Mouse (Mus musculus) bone marrow macrophage, adult 2 months (primary cell): ENCODE measurements around the gene Cx3cl1. TPM values are rescaled to one million over a fixed set of nuclear protein-coding genes. Genes with fewer than 3 reads are reported as not detected.
A peak's percentile ranks its signal among the peaks of the same experiment; 100 is the strongest.

Source experiments
- H3K27ac ChIP-seq: 2 replicates; pipeline ENCODE4 v1.5.1; 2012; ENCODE audit warnings: low read depth, low read length; ENCODE audit not compliant: insufficient read depth
- H3K4me1 ChIP-seq: 2 replicates; pipeline ENCODE4 v1.6.1; 2012; ENCODE audit warnings: low read length; ENCODE audit not compliant: control insufficient read depth, insufficient read depth
- H3K4me3 ChIP-seq: 2 replicates; pipeline ENCODE4 v1.5.1; 2012; ENCODE audit warnings: mild to moderate bottlenecking, low read length, moderate library complexity; ENCODE audit not compliant: insufficient read depth
- CTCF ChIP-seq: IDR thresholded peaks from 2 replicates; pipeline ENCODE4 v1.5.1; 2012; ENCODE audit warnings: low read depth, mild to moderate bottlenecking, low read length, moderate library complexity
- POLR2A ChIP-seq: IDR thresholded peaks from 2 replicates; pipeline ENCODE4 v1.6.1; 2012; ENCODE audit warnings: mild to moderate bottlenecking, low read depth, low read length, borderline replicate concordance
- polyA plus RNA-seq: library from polyadenylated mRNA; stranded (reverse); fragments of >200 nt; gene quantifications from 2 replicates; pipeline ENCODE4 v1.2.4, GENCODE M21; 2012; ENCODE audit not compliant: missing spikeins, insufficient read depth, insufficient read length

Gene Cx3cl1
- 0.56 and 0.76 TPM in 2 replicates for polyA plus RNA-seq

DNA sequence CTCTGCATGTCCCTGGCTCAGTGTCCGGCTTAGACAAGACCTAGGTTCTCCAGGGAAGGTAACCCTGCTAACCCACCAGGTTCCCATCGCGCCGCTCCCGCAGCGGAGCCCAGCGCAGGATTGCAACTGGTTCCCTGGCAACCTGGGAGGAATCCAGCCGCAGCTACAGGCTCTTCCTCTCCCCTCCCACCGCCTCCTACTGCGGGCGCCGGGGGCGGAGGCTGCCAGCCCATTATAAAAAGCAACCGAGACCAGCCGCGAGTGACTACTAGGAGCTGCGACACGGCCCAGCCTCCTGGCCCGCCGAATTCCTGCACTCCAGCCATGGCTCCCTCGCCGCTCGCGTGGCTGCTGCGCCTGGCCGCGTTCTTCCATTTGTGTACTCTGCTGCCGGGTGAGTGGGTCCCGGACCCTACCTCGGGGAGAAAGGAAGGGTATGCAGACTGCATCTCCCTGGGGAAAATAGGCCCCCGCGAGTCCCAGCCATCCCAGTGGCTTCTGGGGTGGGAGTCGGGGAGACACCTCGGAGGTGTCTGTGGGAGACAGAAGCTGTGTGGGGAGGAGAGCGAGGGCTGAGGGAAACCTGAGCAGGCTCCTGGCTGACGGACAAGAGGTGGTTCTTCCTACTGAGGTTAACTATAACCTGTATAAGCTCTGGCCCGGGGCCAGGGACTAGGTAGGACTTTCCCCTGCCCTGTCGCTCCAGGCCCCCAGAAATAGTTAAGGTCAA lies at the start of gene Cx3cl1:
Gene Cx3cl1, plus strand, starts transcription at position 69 of the 730 bp plus-strand sequence.
- peaks cover 12% of the 10 kb centered on the region for H3K4me1 ChIP-seq
- no peak within 1 kb of the TSS for H3K27ac ChIP-seq
- no peak for TF ChIP-seq POLR2A
- no peak for TF ChIP-seq CTCF
- H3K4me3 ChIP-seq, result peak within 1 kb of the TSS; percentile 51

DNA sequence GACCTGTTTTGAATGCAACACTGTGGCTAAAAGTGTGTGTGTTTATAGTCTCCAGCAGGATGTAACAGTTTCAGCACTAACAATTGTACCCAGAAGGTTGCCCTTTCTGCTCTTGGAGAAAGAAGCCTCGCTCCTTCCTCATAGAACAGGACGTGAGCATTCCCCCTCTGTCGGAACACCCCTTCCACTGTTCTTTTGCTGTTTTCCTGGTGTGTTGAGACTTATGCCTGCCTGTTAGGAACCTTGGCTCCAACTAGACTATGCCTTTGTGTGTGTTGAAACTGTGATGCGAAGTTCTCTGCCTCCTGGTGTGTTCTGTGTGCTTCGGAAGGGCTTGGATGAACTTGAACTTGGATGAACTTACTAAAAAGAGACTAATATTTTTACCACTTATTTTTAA lies 45.8 kb upstream of the Cx3cl1 start:
- Histone ChIP-seq H3K4me3 (no peak overlapping the region), H3K27ac (no peak overlapping the region), H3K4me1 (no peaks in the 10 kb centered on the region)
- no peak for TF ChIP-seq POLR2A
- no peak for TF ChIP-seq CTCF

DNA sequence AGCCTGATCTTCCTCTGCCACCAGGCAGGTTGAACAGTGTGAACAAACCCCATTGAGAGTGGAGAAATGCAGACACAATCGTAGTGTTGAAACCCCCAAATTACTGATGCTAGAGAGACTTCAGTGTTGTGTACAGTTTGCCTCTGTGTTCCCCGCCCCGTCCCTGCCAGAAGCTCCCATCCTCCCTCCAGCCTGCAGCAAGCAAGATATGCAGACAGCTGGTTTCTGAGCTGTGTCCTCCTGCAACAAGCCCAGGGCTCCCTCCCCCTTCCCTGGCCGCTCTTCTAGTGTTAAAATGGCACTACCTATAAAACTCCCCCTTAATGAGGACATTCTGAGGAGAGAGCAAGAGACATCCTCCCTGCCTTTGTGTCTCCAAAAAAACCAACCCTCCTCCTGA lies 42.5 kb upstream of the Cx3cl1 start:
- H3K27ac ChIP-seq, result no peak overlapping the region
- TF ChIP-seq POLR2A, result no peak
- no peak for TF ChIP-seq CTCF
- peaks cover 8% of the 10 kb centered on the region for H3K4me1 ChIP-seq
- no peak overlapping the region for H3K4me3 ChIP-seq

DNA sequence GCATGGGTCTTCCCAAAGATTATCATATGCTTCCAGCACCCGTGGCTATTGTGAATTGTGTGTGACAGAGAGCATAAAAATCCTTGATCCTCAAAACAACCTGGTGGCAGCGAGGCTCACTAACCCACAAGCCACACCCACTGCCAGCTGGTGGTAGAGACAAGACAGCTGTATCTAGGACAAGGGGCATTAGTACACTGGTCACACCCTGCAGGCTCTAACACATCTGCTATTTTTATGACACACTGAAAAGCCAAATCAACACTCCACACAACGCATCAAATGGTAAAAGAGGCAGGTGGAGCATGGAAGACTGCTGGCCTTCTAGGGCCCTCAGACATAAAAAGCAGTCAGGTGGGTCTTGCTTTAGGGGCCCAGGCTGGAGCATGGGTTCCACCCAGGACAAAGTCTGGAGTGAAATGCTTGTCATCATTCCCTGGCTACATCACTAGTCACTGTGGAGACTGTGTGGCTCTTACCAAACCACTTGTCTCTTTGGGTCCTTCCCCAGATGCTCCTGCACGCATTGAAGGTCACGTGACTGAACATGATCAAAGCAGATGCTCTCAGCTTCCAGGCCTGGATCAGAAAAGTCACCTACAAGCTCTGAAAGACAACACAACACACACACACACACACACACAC lies 37.9 kb upstream of the Cx3cl1 start:
- H3K4me1 ChIP-seq, result peaks cover 8% of the 10 kb centered on the region
- TF ChIP-seq CTCF (no peak), POLR2A (no peak)
- H3K27ac ChIP-seq, result no peak overlapping the region
- no peak overlapping the region for H3K4me3 ChIP-seq

DNA sequence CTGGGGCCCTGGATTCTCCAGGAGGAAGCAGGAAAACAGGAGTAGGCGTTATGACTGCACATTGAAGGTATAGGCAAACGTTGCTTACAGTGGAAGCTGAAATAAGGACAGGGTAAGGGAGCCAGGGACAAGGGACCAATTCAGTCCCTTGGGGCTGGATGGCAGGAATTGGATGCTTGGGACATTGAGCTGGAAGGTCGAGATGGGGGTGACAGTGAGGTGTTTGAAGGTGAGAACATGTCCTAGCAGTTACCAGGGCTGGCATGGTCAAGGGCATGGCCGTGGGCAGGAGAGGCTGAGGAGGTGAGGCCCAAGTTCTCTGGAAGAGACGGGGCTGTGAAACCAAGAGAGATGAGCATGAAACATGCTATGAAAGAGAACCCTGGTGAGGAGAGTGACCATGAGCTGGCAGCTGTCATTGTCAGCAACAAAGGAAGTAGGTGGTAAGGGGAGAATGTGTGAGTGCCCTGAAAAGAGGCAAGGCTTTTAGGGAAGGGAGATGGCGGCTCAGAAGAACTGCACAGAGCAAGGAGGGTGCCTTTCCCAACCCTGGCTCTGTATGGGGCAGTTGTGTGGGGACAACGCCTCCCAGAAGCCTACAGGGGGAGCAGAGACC lies 37.0 kb upstream of the Cx3cl1 start:
- no peak overlapping the region for H3K4me3 ChIP-seq
- H3K4me1 ChIP-seq, result peaks cover 8% of the 10 kb centered on the region
- no peak for TF ChIP-seq CTCF
- no peak for TF ChIP-seq POLR2A
- H3K27ac ChIP-seq, result no peak overlapping the region

DNA sequence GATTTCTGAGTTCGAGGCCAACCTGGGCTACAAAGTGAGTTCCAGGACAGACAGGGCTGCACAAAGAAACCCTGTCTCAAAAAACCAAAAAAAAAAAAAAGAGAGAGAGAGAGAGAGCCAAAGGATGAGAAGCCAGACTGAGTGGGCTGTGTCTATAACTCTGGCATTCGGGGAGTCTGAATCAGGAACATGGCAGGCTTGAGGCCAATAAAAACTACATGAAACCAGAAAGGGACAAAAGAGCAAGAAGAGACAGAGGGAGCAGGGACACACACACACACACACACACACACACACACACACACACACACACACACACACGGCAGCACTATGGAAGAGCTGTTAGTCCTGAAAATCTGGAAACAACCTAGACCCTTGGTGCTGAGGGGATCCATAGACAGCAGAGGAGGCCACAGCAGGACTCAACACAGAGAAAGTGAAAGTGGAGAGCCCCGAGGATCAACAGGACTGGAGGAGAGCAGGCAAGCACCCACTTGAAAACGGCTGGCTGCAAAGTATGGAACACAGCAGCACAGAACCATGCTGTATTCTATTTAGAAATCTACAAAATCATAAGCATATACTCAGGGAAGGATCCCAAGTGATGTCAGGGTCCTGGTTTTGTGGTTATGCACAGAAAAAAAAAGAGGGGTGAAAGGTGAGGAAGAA lies 36.2 kb upstream of the Cx3cl1 start:
- H3K4me3 ChIP-seq, result peak overlapping the region; percentile 13; the same call in 1 of the 2 replicates
- H3K27ac ChIP-seq, result no peak overlapping the region
- H3K4me1 ChIP-seq, result peaks cover 8% of the 10 kb centered on the region

DNA sequence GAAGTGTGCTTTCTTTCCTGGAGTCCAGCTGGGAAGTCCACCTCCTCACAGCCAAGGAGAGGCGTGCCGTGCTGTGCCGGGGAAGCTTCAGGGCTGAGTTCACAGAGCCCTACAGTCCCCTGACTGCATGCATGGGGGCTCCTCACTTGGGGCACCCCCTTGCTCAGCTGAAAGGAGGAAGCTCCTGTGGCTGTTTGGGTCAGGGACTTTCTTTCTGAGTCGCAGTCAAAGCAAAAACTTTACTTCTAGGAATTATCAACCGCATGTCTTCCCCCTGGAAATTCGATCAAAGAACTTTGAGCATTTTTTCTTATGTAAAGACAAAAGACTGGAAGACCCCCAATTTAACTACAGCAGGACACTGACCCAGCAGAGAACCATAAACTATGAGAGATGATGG lies 32.0 kb upstream of the Cx3cl1 start:
- TF ChIP-seq CTCF (no peak), POLR2A (no peak)
- no peak overlapping the region for H3K4me3 ChIP-seq
- no peaks in the 10 kb centered on the region for H3K4me1 ChIP-seq
- no peak overlapping the region for H3K27ac ChIP-seq

More for the DNA sequence above, 36.2 kb upstream of the Cx3cl1 start:
- no peak for TF ChIP-seq CTCF
- TF ChIP-seq POLR2A, result no peak

DNA sequence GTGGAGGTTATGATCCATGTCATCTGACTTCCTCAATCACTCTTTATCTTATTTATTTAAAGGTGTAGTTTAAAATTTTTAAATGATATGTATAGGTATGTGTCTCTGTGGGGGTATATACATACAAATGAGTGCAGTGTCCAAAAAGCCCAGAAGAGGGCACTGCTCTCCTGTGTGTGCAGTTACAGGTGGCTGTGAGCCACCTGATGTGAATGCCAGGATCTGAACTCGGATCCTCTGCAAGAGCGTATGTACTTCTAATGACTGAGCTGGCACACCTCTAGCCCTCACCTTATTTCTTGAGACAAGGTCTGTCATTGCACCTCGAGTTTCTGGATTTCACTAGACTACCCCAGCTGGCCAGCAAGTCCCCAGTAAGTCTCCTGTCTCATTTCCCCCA lies 31.2 kb upstream of the Cx3cl1 start:
- Histone ChIP-seq H3K4me3 (no peak overlapping the region), H3K27ac (no peak overlapping the region)

DNA sequence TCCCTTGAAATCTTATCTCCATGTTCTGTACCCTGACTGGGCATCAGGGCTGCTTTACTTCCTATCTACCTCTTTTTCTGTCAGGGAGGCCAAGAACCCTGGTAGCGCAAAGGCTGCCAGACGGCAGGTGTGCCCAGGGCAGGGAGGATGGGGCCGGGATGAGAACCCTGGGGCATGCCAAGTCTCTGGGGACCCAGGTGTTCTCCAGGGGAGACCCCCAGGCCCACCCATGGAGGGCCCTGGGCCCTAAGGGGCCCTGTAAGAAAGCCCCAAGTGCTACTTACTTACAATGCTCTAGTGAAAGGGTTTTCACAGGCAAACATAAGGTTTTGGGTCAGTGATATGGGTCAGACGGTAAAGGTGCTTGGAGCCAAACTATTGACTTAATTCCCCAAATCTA lies 30.1 kb upstream of the Cx3cl1 start:
- no peak for TF ChIP-seq POLR2A
- TF ChIP-seq CTCF, result no peak
- H3K27ac ChIP-seq, result no peak overlapping the region
- peaks cover 6% of the 10 kb centered on the region for H3K4me1 ChIP-seq
- no peak overlapping the region for H3K4me3 ChIP-seq

More for the DNA sequence above, 31.2 kb upstream of the Cx3cl1 start:
- TF ChIP-seq POLR2A (no peak), CTCF (no peak)
- H3K4me1 ChIP-seq, result peaks cover 2% of the 10 kb centered on the region

DNA sequence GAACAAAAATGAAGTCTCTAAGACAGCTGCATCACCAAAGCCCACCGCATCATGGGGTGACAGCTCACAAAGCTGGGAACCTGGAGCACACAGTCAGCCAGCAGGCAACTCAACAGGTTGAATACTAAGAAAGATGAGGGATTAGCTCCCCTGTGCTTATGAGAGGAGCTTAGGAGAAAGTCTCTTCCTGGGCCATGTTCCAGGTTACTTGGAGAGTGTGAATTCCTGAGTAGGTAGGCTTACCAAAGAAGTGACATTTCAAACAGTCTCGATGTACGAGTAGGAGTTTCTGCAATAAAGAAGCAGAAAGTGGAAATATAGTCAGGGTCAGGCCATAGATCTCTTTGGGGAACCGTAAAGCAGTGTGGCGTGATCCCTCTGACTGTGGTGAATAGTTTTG lies 27.3 kb upstream of the Cx3cl1 start:
- H3K4me1 ChIP-seq, result peaks cover 6% of the 10 kb centered on the region
- no peak overlapping the region for H3K4me3 ChIP-seq
- TF ChIP-seq CTCF, result no peak
- TF ChIP-seq POLR2A, result no peak
- no peak overlapping the region for H3K27ac ChIP-seq
